Mouse (Mus musculus) hindbrain, embryonic 11.5 days (tissue): Measurements from ENCODE around the gene Sgca. TPM values are rescaled to one million over a fixed set of nuclear protein-coding genes. Genes with fewer than 3 reads are reported as not detected.
A peak's percentile ranks its signal among the peaks of the same experiment; 100 is the strongest.

Experiments used
- ATAC-seq: fragments of 200-750 bp; cut with Nextera tagmentation; 2 replicates; pipeline ENCODE4 v1.8.0; 2017; ENCODE audit warnings: mild to moderate bottlenecking, moderate TSS enrichment, moderate library complexity; ENCODE audit not compliant: low FRiP score
- DNase-seq: peaks from one replicate; pipeline ENCODE4 v3.0.0-alpha.2; 2015; ENCODE audit warnings: low spot score
- H3K27ac ChIP-seq: fragments of 300-500 bp; sonication (generic); 2 replicates; pipeline ENCODE4 v1.5.1; 2014; ENCODE audit warnings: mild to moderate bottlenecking, low read depth, low read length
- H3K27me3 ChIP-seq: fragments of 300-500 bp; sonication (generic); 2 replicates; pipeline ENCODE4 v1.6.1; 2014; ENCODE audit warnings: mild to moderate bottlenecking, low read length, moderate library complexity, mixed read lengths; ENCODE audit not compliant: control insufficient read depth, insufficient read depth
- H3K36me3 ChIP-seq: fragments of 300-500 bp; sonication (generic); 2 replicates; pipeline ENCODE4 v1.6.1; 2014; ENCODE audit warnings: mild to moderate bottlenecking, low read length, moderate library complexity, mixed read lengths; ENCODE audit not compliant: control insufficient read depth, insufficient read depth
- H3K4me1 ChIP-seq: fragments of 300-500 bp; sonication (generic); replicated peaks from 2 replicates; pipeline ENCODE4 v1.6.1; 2014; ENCODE audit warnings: low read length, mixed read lengths; ENCODE audit not compliant: control insufficient read depth, insufficient read depth
- H3K4me2 ChIP-seq: fragments of 300-500 bp; sonication (generic); replicated peaks from 2 replicates; pipeline ENCODE4 v1.6.1; 2014; ENCODE audit warnings: mild to moderate bottlenecking, low read depth, low read length
- H3K4me3 ChIP-seq: fragments of 300-500 bp; sonication (generic); 2 replicates; pipeline ENCODE4 v1.5.1; 2014; ENCODE audit warnings: low read depth, low read length
- H3K9ac ChIP-seq: fragments of 300-500 bp; sonication (generic); 2 replicates; pipeline ENCODE4 v1.6.1; 2014; ENCODE audit warnings: low read depth, low read length
- H3K9me3 ChIP-seq: fragments of 300-500 bp; sonication (generic); 2 replicates; pipeline ENCODE4 v1.6.1; 2016; ENCODE audit warnings: low read length; ENCODE audit not compliant: control insufficient read depth
- WGBS: fragments of 180-500 bp; shearing (Covaris S2); extraction: QIAGEN DNeasy Blood & Tissue Kit; methylation state at CpG from one replicate; pipeline ENCODE4 v1.1.7; 2014; 5-methylcytosine and 5-hydroxymethylcytosine counted together
- polyA plus RNA-seq: library from polyadenylated mRNA; unstranded; fragments of >200 nt; fragmentation: Nextera tagmentation; extraction: Ambion mirVana; gene quantifications from 2 replicates; pipeline ENCODE4 v1.2.1, GENCODE M21; 2014

Gene Sgca
- polyA plus RNA-seq, 1 experiment from 2014 or later: 0.11 TPM

- Histone ChIP-seq H3K4me2 (no peak overlapping the region), H3K9me3 (no peaks in the 10 kb centered on the region), H3K9ac (no peak overlapping the region), H3K4me1 (peaks cover 28% of the 10 kb centered on the region), H3K27ac (no peak overlapping the region), H3K4me3 (no peak overlapping the region), H3K27me3 (no peaks in the 10 kb centered on the region), H3K36me3 (peaks cover 21% of the 10 kb centered on the region)
- 88% methylated on average over 15 of the region's 16 CpGs for WGBS
- ATAC-seq: no peak
- no peak for DNase-seq
Measured at GRCm38 (mm10) chr11:94998041-94998531, 22.0 kb upstream of the Sgca start.

- Histone ChIP-seq H3K27ac (no peak overlapping the region), H3K4me1 (peaks cover 28% of the 10 kb centered on the region), H3K36me3 (peaks cover 21% of the 10 kb centered on the region)
Measured at GRCm38 (mm10) chr11:94997596-94997995, 21.5 kb upstream of the Sgca start.

GRCm38 (mm10) chr11:94996984-94997383, 20.9 kb upstream of the Sgca start:
- H3K9ac ChIP-seq: no peak overlapping the region
- no peak overlapping the region for H3K4me2 ChIP-seq
- DNase-seq (no peak), ATAC-seq (no peak)
- H3K27me3 ChIP-seq: no peaks in the 10 kb centered on the region
- H3K4me3 ChIP-seq: no peak overlapping the region
- H3K4me1 ChIP-seq: peaks cover 28% of the 10 kb centered on the region
- H3K9me3 ChIP-seq: no peaks in the 10 kb centered on the region
- WGBS: 96% methylated on average over 6 of the region's 6 CpGs
- H3K36me3 ChIP-seq: peaks cover 18% of the 10 kb centered on the region
- H3K27ac ChIP-seq: no peak overlapping the region

More at GRCm38 (mm10) chr11:94997596-94997995, 21.5 kb upstream of the Sgca start:
- no peak for ATAC-seq
- no peaks in the 10 kb centered on the region for H3K27me3 ChIP-seq
- 64% methylated on average over 5 of the region's 5 CpGs for whole genome bisulfite sequencing
- H3K9me3 ChIP-seq: no peaks in the 10 kb centered on the region
- DNase-seq: no peak
- H3K4me3 ChIP-seq: no peak overlapping the region
- no peak overlapping the region for H3K4me2 ChIP-seq
- H3K9ac ChIP-seq: no peak overlapping the region

GRCm38 (mm10) chr11:94996101-94996500, 20.0 kb upstream of the Sgca start:
- Histone ChIP-seq H3K4me1 (peaks cover 28% of the 10 kb centered on the region), H3K9me3 (no peaks in the 10 kb centered on the region), H3K36me3 (peaks cover 12% of the 10 kb centered on the region), H3K4me2 (no peak overlapping the region), H3K27ac (no peak overlapping the region), H3K4me3 (no peak overlapping the region), H3K9ac (no peak overlapping the region), H3K27me3 (no peaks in the 10 kb centered on the region)
- DNase-seq: no peak
- WGBS: 84% methylated on average over 8 of the region's 8 CpGs
- no peak for ATAC-seq

- DNase-seq (no peak), ATAC-seq (no peak)
- H3K4me1 ChIP-seq: peaks cover 24% of the 10 kb centered on the region
- WGBS: 86% methylated on average over 11 of the region's 11 CpGs
- H3K27me3 ChIP-seq: no peaks in the 10 kb centered on the region
- peaks cover 9% of the 10 kb centered on the region for H3K36me3 ChIP-seq
- H3K27ac ChIP-seq: 0 out of 2 replicates have a peak overlapping the region, but pooled peaks have one; percentile 30
- H3K4me2 ChIP-seq: peak overlapping the region; percentile 99
- H3K4me3 ChIP-seq: peak overlapping the region; percentile 92
- no peaks in the 10 kb centered on the region for H3K9me3 ChIP-seq
- H3K9ac ChIP-seq: peak overlapping the region; percentile 93
Measured at GRCm38 (mm10) chr11:94994947-94995772, 19.0 kb upstream of the Sgca start.

- Histone ChIP-seq H3K9me3 (no peaks in the 10 kb centered on the region), H3K36me3 (peaks cover 9% of the 10 kb centered on the region), H3K27me3 (no peaks in the 10 kb centered on the region), H3K9ac (peak overlapping the region; percentile 93), H3K4me2 (peak overlapping the region; percentile 99), H3K27ac (0 out of 2 replicates have a peak overlapping the region, but pooled peaks have one; percentile 42), H3K4me1 (peaks cover 22% of the 10 kb centered on the region), H3K4me3 (peak overlapping the region; percentile 92)
- DNase-seq (no peak), ATAC-seq (no peak)
- WGBS: 51% methylated on average over 10 of the region's 10 CpGs
Measured at GRCm38 (mm10) chr11:94994208-94994814, 18.2 kb upstream of the Sgca start.

GRCm38 (mm10) chr11:94992754-94993606, 16.9 kb upstream of the Sgca start:
- Histone ChIP-seq H3K36me3 (peaks cover 9% of the 10 kb centered on the region), H3K27me3 (no peaks in the 10 kb centered on the region), H3K9ac (peak overlapping the region; percentile 93), H3K4me2 (peak overlapping the region; percentile 99), H3K4me3 (peak overlapping the region; percentile 92), H3K4me1 (peaks cover 29% of the 10 kb centered on the region), H3K9me3 (no peaks in the 10 kb centered on the region), H3K27ac (0 out of 2 replicates have a peak overlapping the region, but pooled peaks have one; percentile 30)
- 3% methylated on average over 22 of the region's 22 CpGs for WGBS
- DNase-seq (peak; percentile 46), ATAC-seq (no peak)

GRCm38 (mm10) chr11:94992480-94992753, 16.3 kb upstream of the Sgca start:
- DNase-seq (no peak), ATAC-seq (no peak)
- peak overlapping the region; percentile 62; the same call in 1 of the 2 replicates for H3K27ac ChIP-seq
- peaks cover 5% of the 10 kb centered on the region for H3K36me3 ChIP-seq
- under 1% methylated on average over 20 of the region's 20 CpGs for WGBS
- peaks cover 29% of the 10 kb centered on the region for H3K4me1 ChIP-seq
- no peaks in the 10 kb centered on the region for H3K27me3 ChIP-seq
- peak overlapping the region; percentile 92 for H3K4me3 ChIP-seq
- peak overlapping the region; percentile 93 for H3K9ac ChIP-seq
- H3K9me3 ChIP-seq: no peaks in the 10 kb centered on the region
- peak overlapping the region; percentile 99 for H3K4me2 ChIP-seq
